9 mouse cellular contexts compared by ENCODE assay signal in the genomic region with DNA sequence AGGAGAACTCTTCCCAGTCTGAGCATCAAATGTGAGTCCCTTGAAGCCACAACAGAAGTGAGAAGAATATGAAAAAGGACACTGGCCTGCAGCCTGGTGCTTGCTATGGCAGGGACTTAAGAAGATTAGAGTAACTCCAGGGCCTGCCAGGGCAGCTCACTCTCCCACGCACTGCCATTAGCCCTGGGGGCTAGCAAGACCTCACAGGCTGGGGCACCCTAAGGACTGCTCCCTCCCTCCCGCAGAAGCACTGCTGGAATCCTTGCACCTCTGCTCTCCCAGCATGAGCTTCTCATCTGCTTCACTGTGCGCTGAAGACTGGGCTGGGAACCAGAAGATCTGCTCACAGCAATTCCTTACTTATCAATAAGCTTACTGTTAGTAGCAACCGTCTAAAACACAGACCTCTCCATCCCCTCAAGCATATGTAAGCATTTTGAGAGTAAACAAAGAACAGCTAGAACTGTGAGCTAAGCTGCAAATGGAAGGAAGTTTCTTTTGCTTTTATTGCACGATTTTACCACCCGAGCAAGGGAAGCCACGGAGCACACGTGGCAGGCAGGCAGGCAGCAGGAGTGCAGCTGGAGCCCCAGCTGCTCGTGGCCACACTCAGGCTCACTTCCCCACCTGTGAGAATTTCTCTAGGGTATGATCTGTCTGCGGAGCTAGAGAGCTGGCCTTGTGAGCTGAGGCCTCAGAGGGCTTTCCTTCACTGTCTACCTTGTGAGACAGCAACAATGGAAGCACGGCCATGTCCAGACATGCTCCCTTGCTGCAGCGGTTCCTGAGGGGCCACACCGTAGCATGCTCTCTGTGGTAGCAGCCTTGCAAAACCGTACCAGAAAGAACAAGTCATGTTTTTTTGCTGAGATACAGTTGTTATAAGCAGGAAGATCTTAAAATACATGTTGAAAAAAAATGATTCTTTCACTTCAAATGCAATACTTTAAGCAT.
A peak's percentile ranks its signal among the peaks of the same experiment; 100 is the strongest.
DNase-seq lines count a peak whose midpoint lies in the region; ATAC-seq and TF ChIP-seq lines count a peak whose summit lies in the region.
"Had no signal": no experiment of that assay in that cellular context is flagged by ENCODE, and none has a peak within 500 bp of the region (broad histone marks: within the 10 kb centered on the region; RNA-seq: fewer than 3 reads in every experiment).

No protein-coding gene starts in this region.

- peaks cover 53% of the 10 kb centered on the region for H3K4me1 ChIP-seq in E14TG2a.4 (replicated peaks; ENCODE audit: low read depth, low read length)
- H3K4me1 ChIP-seq in ES-E14 (ENCODE audit: control insufficient read depth in 2 of 2, insufficient read depth in 2 of 2, low read length in 2 of 2, poor library complexity in 1 of 2): peaks cover 7% of the 10 kb centered on the region in 2 experiments; a peak in 3 of 4 replicates
- no peaks in the 10 kb centered on the region; the same call in 1 of the 2 replicates for H3K4me1 ChIP-seq in kidney, adult 2 months (ENCODE audit: control insufficient read depth, insufficient read depth, low read length)

- peak; percentile 60 for ATAC-seq in granulocyte monocyte progenitor cell, adult 5-6 weeks (replicated peaks; ENCODE audit: poor library complexity, severe bottlenecking)
- ATAC-seq: activated CD4-positive, CD25-positive, alpha-beta regulatory T cell, adult 4 months had no signal

- no peak for TF ChIP-seq CTCF in E14TG2a.4 (conservative IDR thresholded peaks at IDR 0.05; ENCODE audit: low read length)
- TF ChIP-seq CTCF in kidney, adult 2 months (conservative IDR thresholded peaks at IDR 0.05; ENCODE audit: insufficient read depth, insufficient read length, low read depth, low read length): no peak

- no peak for TF ChIP-seq POLR2A in kidney, adult 2 months (IDR thresholded peaks at IDR 0.05; ENCODE audit: low read depth, low read length)

- H3K9ac ChIP-seq in ES-E14 (ENCODE audit: insufficient read depth, low read depth, low read length, poor library complexity, severe bottlenecking): peak overlapping the region; percentile 45; the same call in 1 of the 2 replicates

- H3K4me3 ChIP-seq in E14TG2a.4 (replicated peaks; ENCODE audit: low read length) (peak overlapping the region; percentile 37), ES-E14 (ENCODE audit: insufficient read depth in 1 of 2, low read depth in 1 of 2, low read length in 2 of 2, poor library complexity in 1 of 2, severe bottlenecking in 1 of 2) (no peak overlapping the region)
- no peak overlapping the region for H3K4me3 ChIP-seq in kidney, adult 2 months (ENCODE audit: insufficient read depth, low read depth, low read length)

- no peak for DNase-seq in ES-E14 (ENCODE audit: low read depth, low spot score)
- DNase-seq in retina, postnatal 7 days (ENCODE audit: low read depth, low spot score): peak; percentile 19
- DNase-seq in cerebellum, adult 9-10 months: no peak
- no peak for DNase-seq in left cerebral cortex, adult 18-20 months (ENCODE audit: low spot score in 2 of 2)
- DNase-seq in kidney, adult 2 months: no peak
- DNase-seq: spleen, adult 18-20 months had no signal

- H3K27me3 ChIP-seq in E14TG2a.4 (ENCODE audit: insufficient read depth, low read length): no peaks in the 10 kb centered on the region
- H3K27me3 ChIP-seq in kidney, adult 2 months (replicated peaks; ENCODE audit: control insufficient read depth, insufficient read depth, low read length): no peaks in the 10 kb centered on the region

- 74% methylated on average over 14 of the region's 14 CpGs for WGBS in kidney, adult 2 months

- in situ Hi-C loops in ES-E14 (cut with MboI; ENCODE audit: low sequenced_read_pairs in 2 of 2, unreplicated experiment in 2 of 2): no loop called here

- H3K27ac ChIP-seq in ES-E14 (ENCODE audit: insufficient read depth, low read depth, low read length, poor library complexity, severe bottlenecking): peak overlapping the region; percentile 76
- H3K27ac ChIP-seq in kidney, adult 2 months (ENCODE audit: insufficient read depth, low read depth, low read length): no peak overlapping the region

- no peaks in the 10 kb centered on the region for H3K9me3 ChIP-seq in E14TG2a.4 (ENCODE audit: low read length)
- H3K9me3 ChIP-seq in ES-E14 (ENCODE audit: control insufficient read depth, insufficient read depth, low read depth, low read length): no peaks in the 10 kb centered on the region

- H3K36me3 ChIP-seq in E14TG2a.4 (ENCODE audit: insufficient read depth, low read length) (peaks cover 89% of the 10 kb centered on the region), ES-E14 (ENCODE audit: control insufficient read depth, insufficient read depth, low read length, poor library complexity, severe bottlenecking) (peaks cover 33% of the 10 kb centered on the region)
- no peaks in the 10 kb centered on the region; the same call in none of the 2 replicates for H3K36me3 ChIP-seq in kidney, adult 2 months (ENCODE audit: control insufficient read depth, insufficient read depth, low read length)

TF ChIP-seq in ES-E14, 5 proteins besides CTCF, POLR2A, EP300 and RAD21:
- TF ChIP-seq ZNF384 (IDR thresholded peaks at IDR 0.05; ENCODE audit: low read depth, low read length) (no peak), HCFC1 (IDR thresholded peaks at IDR 0.05; ENCODE audit: borderline replicate concordance, insufficient read depth, low read length) (no peak), CHD2 (IDR thresholded peaks at IDR 0.05; ENCODE audit: low read depth, low read length) (no peak), MAFK (IDR thresholded peaks at IDR 0.05; ENCODE audit: insufficient read depth, low read depth, low read length) (no peak), ZC3H11A (IDR thresholded peaks at IDR 0.05; ENCODE audit: borderline replicate concordance, low read depth, low read length) (no peak)
